Mouse (Mus musculus): ENCODE data around the gene Mtor.

DNA sequence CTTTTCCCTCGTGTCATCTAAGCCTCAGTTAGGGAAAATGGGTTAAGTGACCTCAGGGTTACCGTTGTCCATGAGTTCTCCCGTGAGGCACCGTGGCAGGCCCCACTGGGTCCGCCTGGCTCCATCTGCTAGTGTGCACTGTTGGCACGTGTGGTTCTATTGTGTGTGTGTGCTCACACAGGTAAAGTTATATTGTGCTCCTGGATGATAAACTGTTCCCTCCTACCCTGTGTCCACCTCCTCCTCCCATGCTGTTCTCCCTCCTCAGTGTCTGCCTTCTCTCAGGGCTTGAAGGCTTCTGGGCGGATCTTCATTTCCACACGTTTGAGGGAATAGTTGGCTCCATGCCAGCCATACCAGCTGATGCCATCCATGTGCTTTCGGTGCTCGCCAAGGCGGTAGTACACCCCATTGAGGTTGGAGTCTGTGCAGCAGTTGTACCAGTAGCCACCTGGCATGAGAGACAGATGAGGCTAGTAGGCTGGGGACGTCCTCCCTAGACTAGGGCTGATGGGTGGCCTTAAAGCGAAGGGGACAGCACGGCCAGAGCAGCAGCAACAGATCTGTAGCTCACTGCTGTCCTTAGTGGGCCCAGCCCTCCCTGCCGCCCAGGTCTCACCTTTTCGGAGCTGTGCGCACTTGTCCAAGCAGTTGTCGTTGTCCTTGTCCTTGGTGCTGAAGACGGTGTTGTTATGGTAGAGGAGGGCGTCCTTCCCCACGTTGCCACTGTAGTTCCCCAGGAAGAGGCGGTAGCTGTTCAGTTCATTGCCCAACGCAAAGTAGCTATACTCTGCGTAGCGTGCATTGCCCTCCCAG, 47.7 kb downstream of the Mtor start:
- TF ChIP-seq POLR2A (IDR thresholded peaks at IDR 0.05; ENCODE audit: insufficient read length, low read depth) = no peak
- no peak for TF ChIP-seq USF1 (IDR thresholded peaks at IDR 0.05; ENCODE audit: low read depth)
- no peak for TF ChIP-seq MYOG (IDR thresholded peaks at IDR 0.05; ENCODE audit: control insufficient read depth in 1 of 3, insufficient read depth in 1 of 3, insufficient read length in 2 of 3, low read depth in 2 of 3)
- TF ChIP-seq CEBPB (IDR thresholded peaks at IDR 0.05; ENCODE audit: insufficient read depth, poor library complexity, severe bottlenecking) = no peak
